Mouse (Mus musculus) CH12.LX (cell line): ENCODE results near the gene Slc38a3. TPM values are rescaled to one million over a fixed set of nuclear protein-coding genes. Genes with fewer than 3 reads are reported as not detected.
A peak's percentile ranks its signal among the peaks of the same experiment; 100 is the strongest.

Source experiments
- DNase-seq: peaks from one replicate; pipeline ENCODE4 v3.0.0-alpha.2; 2013; ENCODE audit errors: extremely low read depth
- H3K27ac ChIP-seq: 2 replicates; pipeline ENCODE4 v1.5.1; 2012; ENCODE audit warnings: low read depth, mild to moderate bottlenecking, control low read depth, moderate library complexity; ENCODE audit not compliant: insufficient read depth
- H3K27me3 ChIP-seq: replicated peaks from 2 replicates; pipeline ENCODE3; 2012; ENCODE audit warnings: inconsistent platforms
- H3K36me3 ChIP-seq, 2 experiments: replicated peaks in 1 of 2; 2 replicates each; pipeline versions ENCODE3 to v1.6.1; 2012; ENCODE audit warnings: inconsistent platforms in 1 of 2, low read length in 1 of 2, mild to moderate bottlenecking in 1 of 2, mixed read lengths in 1 of 2, moderate library complexity in 1 of 2; ENCODE audit not compliant: control insufficient read depth in 1 of 2, insufficient read depth in 1 of 2
- H3K4me1 ChIP-seq, 2 experiments: 2 replicates each; pipeline ENCODE4 v1.6.1; 2012; ENCODE audit warnings: inconsistent platforms in 1 of 2, moderate library complexity in 1 of 2; ENCODE audit not compliant: insufficient read depth in 2 of 2, control insufficient read depth in 1 of 2
- H3K4me2 ChIP-seq: 2 replicates; pipeline ENCODE4 v1.6.1; 2012; ENCODE audit warnings: low read depth, mild to moderate bottlenecking, control low read depth; ENCODE audit not compliant: poor library complexity, insufficient read depth, severe bottlenecking
- H3K4me3 ChIP-seq, 3 experiments: fragments of 150-350 bp in 1 of 3; sonication (generic) in 1 of 3; replicated peaks in 1 of 3; 2 replicates each; pipeline versions ENCODE3 to v1.5.1; 2011 to 2012; ENCODE audit warnings: low read depth in 2 of 3, low read length in 2 of 3, mild to moderate bottlenecking in 2 of 3, moderate library complexity in 2 of 3, control low read depth in 1 of 3, improper control_type of control experiment in 1 of 3, inconsistent platforms in 1 of 3, mixed read lengths in 1 of 3; ENCODE audit not compliant: poor library complexity in 1 of 3
- H3K79me2 ChIP-seq: replicated peaks from 2 replicates; pipeline ENCODE4 v1.6.1; 2012; ENCODE audit warnings: mild to moderate bottlenecking, moderate library complexity; ENCODE audit not compliant: control insufficient read depth, poor library complexity, insufficient read depth, severe bottlenecking; ENCODE audit errors: extremely low read depth
- H3K9ac ChIP-seq: 2 replicates; pipeline ENCODE4 v1.6.1; 2012; ENCODE audit warnings: low read depth, mild to moderate bottlenecking, control low read depth, moderate library complexity; ENCODE audit not compliant: insufficient read depth
- H3K9me3 ChIP-seq: replicated peaks from 2 replicates; pipeline ENCODE3; 2012; ENCODE audit warnings: low read length, inconsistent platforms, mixed read lengths
- BHLHE40 ChIP-seq: IDR thresholded peaks from 2 replicates; pipeline ENCODE4 v1.6.1; 2011; ENCODE audit warnings: mild to moderate bottlenecking, low read depth, low read length, improper control_type of control experiment
- CHD1 ChIP-seq: IDR thresholded peaks from 2 replicates; pipeline ENCODE4 v1.6.1; 2012; ENCODE audit warnings: low read depth, low read length, improper control_type of control experiment, inconsistent platforms
- CHD2 ChIP-seq: IDR thresholded peaks from 2 replicates; pipeline ENCODE4 v1.6.1; 2011; ENCODE audit warnings: low read length, improper control_type of control experiment
- CTCF ChIP-seq, 2 experiments: IDR thresholded peaks in 1 of 2; conservative IDR thresholded peaks in 1 of 2; 2 replicates each; pipeline ENCODE4 v1.5.1; 2011 to 2012; ENCODE audit warnings: low read depth in 2 of 2, low read length in 2 of 2, improper control_type of control experiment in 1 of 2, inconsistent platforms in 1 of 2, mild to moderate bottlenecking in 1 of 2, moderate library complexity in 1 of 2
- E2F4 ChIP-seq: IDR thresholded peaks from 2 replicates; pipeline ENCODE4 v1.6.1; 2011; ENCODE audit warnings: low read depth, low read length, improper control_type of control experiment; ENCODE audit not compliant: insufficient replicate concordance
- ELF1 ChIP-seq: IDR thresholded peaks from 2 replicates; pipeline ENCODE4 v1.6.1; 2014; ENCODE audit warnings: low read depth, mild to moderate bottlenecking, inconsistent platforms, low read length, improper control_type of control experiment
- EP300 ChIP-seq: IDR thresholded peaks from 2 replicates; pipeline ENCODE4 v1.6.1; 2011; ENCODE audit warnings: low read length, improper control_type of control experiment
- ETS1 ChIP-seq: conservative IDR thresholded peaks from 2 replicates; pipeline ENCODE4 v1.6.1; 2012; ENCODE audit warnings: low read depth, mild to moderate bottlenecking, inconsistent platforms, low read length, improper control_type of control experiment, moderate library complexity
- GABPA ChIP-seq: IDR thresholded peaks from 2 replicates; pipeline ENCODE4 v1.6.1; 2012; ENCODE audit warnings: low read depth, low read length, improper control_type of control experiment, inconsistent platforms; ENCODE audit not compliant: insufficient replicate concordance
- HCFC1 ChIP-seq: IDR thresholded peaks from 2 replicates; pipeline ENCODE4 v1.6.1; 2012; ENCODE audit warnings: low read depth, mild to moderate bottlenecking, inconsistent platforms, low read length, improper control_type of control experiment
- IRF4 ChIP-seq: IDR thresholded peaks from 2 replicates; pipeline ENCODE4 v1.6.1; 2014; ENCODE audit warnings: low read depth, mild to moderate bottlenecking, inconsistent platforms, low read length, improper control_type of control experiment
- JUN ChIP-seq: IDR thresholded peaks from 2 replicates; pipeline ENCODE4 v1.6.1; 2011; ENCODE audit warnings: low read depth, mild to moderate bottlenecking, low read length, improper control_type of control experiment, moderate library complexity; ENCODE audit not compliant: insufficient read depth
- JUND ChIP-seq: conservative IDR thresholded peaks from 2 replicates; pipeline ENCODE4 v1.6.1; 2011; ENCODE audit warnings: low read depth, low read length, improper control_type of control experiment
- KAT2A ChIP-seq: IDR thresholded peaks from 2 replicates; pipeline ENCODE4 v1.6.1; 2012; ENCODE audit warnings: low read length, improper control_type of control experiment, inconsistent platforms; ENCODE audit not compliant: insufficient replicate concordance
- MAFK ChIP-seq: IDR thresholded peaks from 2 replicates; pipeline ENCODE4 v1.6.1; 2011; ENCODE audit warnings: low read length, improper control_type of control experiment; ENCODE audit not compliant: insufficient replicate concordance
- MAX ChIP-seq: IDR thresholded peaks from 2 replicates; pipeline ENCODE4 v1.6.1; 2011; ENCODE audit warnings: low read length, improper control_type of control experiment
- MAZ ChIP-seq: IDR thresholded peaks from 2 replicates; pipeline ENCODE4 v1.6.1; 2012; ENCODE audit warnings: low read depth, mild to moderate bottlenecking, inconsistent platforms, low read length, improper control_type of control experiment, moderate library complexity
- MEF2A ChIP-seq: IDR thresholded peaks from 2 replicates; pipeline ENCODE4 v1.6.1; 2014; ENCODE audit warnings: low read depth, mild to moderate bottlenecking, inconsistent platforms, low read length, improper control_type of control experiment, borderline replicate concordance
- MXI1 ChIP-seq: IDR thresholded peaks from 2 replicates; pipeline ENCODE4 v1.6.1; 2011; ENCODE audit warnings: mild to moderate bottlenecking, low read depth, low read length, improper control_type of control experiment
- MYC ChIP-seq: IDR thresholded peaks from 2 replicates; pipeline ENCODE4 v1.6.1; 2011; ENCODE audit warnings: low read depth, mild to moderate bottlenecking, improper control_type of control experiment, low read length
- NELFE ChIP-seq: IDR thresholded peaks from 2 replicates; pipeline ENCODE4 v1.6.1; 2011; ENCODE audit warnings: low read depth, low read length, improper control_type of control experiment
- NRF1 ChIP-seq: IDR thresholded peaks from 2 replicates; pipeline ENCODE4 v1.6.1; 2014; ENCODE audit warnings: low read depth, mild to moderate bottlenecking, inconsistent platforms, low read length, improper control_type of control experiment, moderate library complexity
- PAX5 ChIP-seq: IDR thresholded peaks from 2 replicates; pipeline ENCODE4 v1.6.1; 2012; ENCODE audit warnings: low read length, inconsistent platforms, mixed read lengths
- POLR2A ChIP-seq: IDR thresholded peaks from 2 replicates; pipeline ENCODE4 v1.6.1; 2011; ENCODE audit warnings: low read depth, mild to moderate bottlenecking, improper control_type of control experiment, low read length
- POLR2AphosphoS2 ChIP-seq: IDR thresholded peaks from 2 replicates; pipeline ENCODE4 v1.6.1; 2011; ENCODE audit warnings: low read depth, low read length, improper control_type of control experiment
- RAD21 ChIP-seq: IDR thresholded peaks from 2 replicates; pipeline ENCODE4 v1.6.1; 2011; ENCODE audit warnings: low read depth, mild to moderate bottlenecking, low read length, improper control_type of control experiment, moderate library complexity
- RCOR1 ChIP-seq: conservative IDR thresholded peaks from 2 replicates; pipeline ENCODE4 v1.6.1; 2012; ENCODE audit warnings: low read depth, mild to moderate bottlenecking, inconsistent platforms, low read length, improper control_type of control experiment
- SIN3A ChIP-seq: IDR thresholded peaks from 2 replicates; pipeline ENCODE4 v1.6.1; 2012; ENCODE audit warnings: low read length, improper control_type of control experiment, inconsistent platforms
- SMC3 ChIP-seq: IDR thresholded peaks from 2 replicates; pipeline ENCODE4 v1.6.1; 2011; ENCODE audit warnings: low read depth, low read length, improper control_type of control experiment
- TBP ChIP-seq: conservative IDR thresholded peaks from 2 replicates; pipeline ENCODE4 v1.6.1; 2011; ENCODE audit warnings: low read depth, low read length, improper control_type of control experiment
- TCF12 ChIP-seq: IDR thresholded peaks from 2 replicates; pipeline ENCODE4 v1.6.1; 2014; ENCODE audit warnings: low read depth, mild to moderate bottlenecking, inconsistent platforms, low read length, improper control_type of control experiment
- UBTF ChIP-seq: IDR thresholded peaks from 2 replicates; pipeline ENCODE4 v1.6.1; 2012; ENCODE audit warnings: low read depth, mild to moderate bottlenecking, inconsistent platforms, low read length, improper control_type of control experiment, moderate library complexity
- USF1 ChIP-seq: IDR thresholded peaks from 2 replicates; pipeline ENCODE4 v1.6.1; 2014; ENCODE audit warnings: low read depth, mild to moderate bottlenecking, inconsistent platforms, low read length, improper control_type of control experiment
- USF2 ChIP-seq: conservative IDR thresholded peaks from 2 replicates; pipeline ENCODE4 v1.6.1; 2011; ENCODE audit warnings: low read depth, low read length, improper control_type of control experiment
- ZC3H11A ChIP-seq: IDR thresholded peaks from 2 replicates; pipeline ENCODE4 v1.6.1; 2012; ENCODE audit warnings: low read depth, mild to moderate bottlenecking, inconsistent platforms, low read length, improper control_type of control experiment
- ZKSCAN1 ChIP-seq: IDR thresholded peaks from 2 replicates; pipeline ENCODE4 v1.6.1; 2012; ENCODE audit warnings: low read depth, inconsistent platforms, low read length, improper control_type of control experiment, borderline replicate concordance
- ZMIZ1 ChIP-seq: IDR thresholded peaks from 2 replicates; pipeline ENCODE4 v1.6.1; 2012; ENCODE audit warnings: low read depth, mild to moderate bottlenecking, inconsistent platforms, low read length, improper control_type of control experiment
- ZNF384 ChIP-seq: IDR thresholded peaks from 2 replicates; pipeline ENCODE4 v1.6.1; 2012; ENCODE audit warnings: low read depth, low read length, improper control_type of control experiment, inconsistent platforms
- dilution Hi-C: fragments of 300-500 bp; cut with MboI; formaldehyde crosslinking; loops from 2 replicates; pipeline ENCODE4 v1.14.3; 2020; ENCODE audit warnings: low sequenced_read_pairs; ENCODE audit not compliant: extremely low pct_unique_long_range_greater_than_20kb, extremely low pct_ligation_motif_present
- in situ Hi-C: fragments of 300-500 bp; cut with MboI; formaldehyde crosslinking; loops from 3 replicates; pipeline ENCODE4 v1.14.3; 2019; ENCODE audit warnings: low sequenced_read_pairs, low pct_ligation_motif_present, low pct_unique_long_range_greater_than_20kb, mixed read lengths
- polyA plus RNA-seq: library from polyadenylated mRNA; unstranded; fragments of >175 nt; gene quantifications from 2 replicates; pipeline ENCODE4 v1.2.1, GENCODE M21; 2012; ENCODE audit warnings: low read depth; ENCODE audit not compliant: insufficient read length
- total RNA-seq, 2 experiments: library from RNA; depleted of rRNA; stranded (reverse); fragments of 300-350 nt in 1 of 2; fragments of >200 nt in 1 of 2; gene quantifications; 2 replicates each; pipeline ENCODE4 v1.2.3; 2012 to 2014

Slc38a3 gene
- total and polyA plus RNA-seq, 3 experiments = 0.04 TPM; not detected in 2

DNA sequence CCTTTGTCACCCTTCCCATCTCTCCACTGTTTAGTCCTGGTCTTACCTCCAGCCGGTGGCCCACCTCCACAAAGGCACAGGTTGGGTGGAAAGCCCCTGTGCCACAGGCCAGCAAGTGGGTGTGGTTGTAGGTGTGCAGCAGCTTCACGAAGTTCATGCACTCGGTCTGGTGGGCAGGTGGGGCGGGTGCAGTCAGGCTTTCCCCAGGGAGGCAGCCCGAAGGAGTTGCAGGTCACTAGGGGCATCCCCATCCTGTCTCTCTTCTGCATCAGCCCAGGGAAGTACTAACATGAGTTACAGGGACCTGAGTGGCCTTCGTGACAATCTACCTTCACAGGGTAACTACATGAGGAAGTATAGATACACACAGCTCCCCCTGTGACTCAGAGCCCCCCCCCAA is 66.1 kb downstream of the Slc38a3 start:
- DNase-seq = peak; percentile 85
- peak; percentile 76 for TF ChIP-seq BHLHE40
- TF ChIP-seq JUN = no peak
- no peak for TF ChIP-seq NELFE
- TF ChIP-seq EP300 = 0 out of 2 replicates have a peak, but pooled peaks have one; percentile 50
- no peak for TF ChIP-seq NRF1
- 0 out of 2 replicates have a peak, but pooled peaks have one; percentile 50 for TF ChIP-seq ZMIZ1
- no peak for TF ChIP-seq IRF4
- no peak; the same call in 1 of the 2 replicates for TF ChIP-seq UBTF
- TF ChIP-seq RCOR1 = no peak
- TF ChIP-seq PAX5 = no peak
- TF ChIP-seq ZNF384 = no peak
- TF ChIP-seq TBP = 0 out of 2 replicates have a peak, but pooled peaks have one; percentile 18
- peak; percentile 60 for TF ChIP-seq MXI1
- TF ChIP-seq ELF1 = no peak
- 0 out of 2 replicates have a peak, but pooled peaks have one; percentile 47 for TF ChIP-seq KAT2A
- peak; percentile 54; the same call in 1 of the 2 replicates for TF ChIP-seq MAZ
- TF ChIP-seq MAX = no peak
- TF ChIP-seq SIN3A = no peak
- no peak for TF ChIP-seq E2F4
- peak; percentile 9; the same call in 1 of the 2 replicates for TF ChIP-seq SMC3
- TF ChIP-seq MEF2A = peak; percentile 67; the same call in 1 of the 2 replicates
- no peak for TF ChIP-seq CTCF (conservative IDR thresholded peaks at IDR 0.05 in 1 of 2, IDR thresholded peaks at IDR 0.05 in 1 of 2; ENCODE audit: low read depth in 2 of 2, low read length in 2 of 2)
- no peak for TF ChIP-seq GABPA
- TF ChIP-seq CHD2 = 0 out of 2 replicates have a peak, but pooled peaks have one; percentile 37
- TF ChIP-seq RAD21 = no peak; the same call in 1 of the 2 replicates
- no peak for TF ChIP-seq JUND
- no peak for TF ChIP-seq MAFK
- no peak for TF ChIP-seq USF1
- no peak for TF ChIP-seq CHD1
- TF ChIP-seq ZKSCAN1 = no peak
- TF ChIP-seq ETS1 = peak; percentile 64
- no peak for TF ChIP-seq USF2
- no peak for TF ChIP-seq MYC
- TF ChIP-seq TCF12 = peak; percentile 64; the same call in 1 of the 2 replicates
- no peak for TF ChIP-seq POLR2AphosphoS2
- no peak for TF ChIP-seq ZC3H11A
- TF ChIP-seq HCFC1 = no peak
- no peak for TF ChIP-seq POLR2A
- Histone ChIP-seq H3K9me3 (no peaks in the 10 kb centered on the region), H3K4me1 (peaks cover 27 to 63% of the 10 kb centered on the region in 2 experiments), H3K4me2 (peak overlapping the region; percentile 0; the same call in 1 of the 2 replicates), H3K9ac (no peak overlapping the region), H3K27ac (no peak overlapping the region), H3K36me3 (peaks cover 4 to 35% of the 10 kb centered on the region in 2 experiments), H3K4me3 (no peak overlapping the region), H3K27me3 (no peaks in the 10 kb centered on the region), H3K79me2 (no peaks in the 10 kb centered on the region)
- in situ Hi-C loops (no loop called here), dilution Hi-C loops (no loop called here)
